ENCODE assay signal across 50 mouse cellular contexts in genomic region chr13:98984465-98984864, GRCm38 (mm10). TPM values are rescaled to one million over a fixed set of nuclear protein-coding genes. Genes with fewer than 3 reads are reported as not detected.
"Had no signal": no experiment of that assay in that cellular context is flagged by ENCODE, and none has a peak within 500 bp of the region (broad histone marks: within the 10 kb centered on the region; RNA-seq: fewer than 3 reads in every experiment).

Gene 1700024P04Rik (minus strand): TSS chr13:98984565.

- H3K4me1 ChIP-seq: heart, embryonic 10.5 days; heart, embryonic 12.5 days; heart, embryonic 13.5 days; heart, embryonic 15.5 days; hindbrain, embryonic 10.5 days; hindbrain, embryonic 12.5 days; hindbrain, embryonic 13.5 days; hindbrain, embryonic 15.5 days; intestine, embryonic 15.5 days; kidney, embryonic 15.5 days had no signal

- H3K27ac ChIP-seq: heart, embryonic 10.5 days; heart, embryonic 13.5 days; heart, embryonic 15.5 days; hindbrain, embryonic 10.5 days; hindbrain, embryonic 12.5 days; hindbrain, embryonic 13.5 days; hindbrain, embryonic 14.5 days; hindbrain, embryonic 15.5 days; hindbrain, postnatal 0 days; intestine, embryonic 15.5 days; kidney, embryonic 15.5 days; kidney, postnatal 0 days; layer of hippocampus, adult 2 months had no signal

- H3K27me3 ChIP-seq: heart, embryonic 12.5 days; heart, embryonic 13.5 days; heart, embryonic 15.5 days; hindbrain, embryonic 12.5 days; hindbrain, embryonic 13.5 days; hindbrain, embryonic 15.5 days; intestine, embryonic 15.5 days; kidney, embryonic 15.5 days had no signal

- DNase-seq: heart, postnatal 14 days; heart, postnatal 36 days; heart, postnatal 4 days; kidney, adult 11 months; kidney, adult 18-20 months; kidney, adult 2 months; kidney, adult 8-10 months; kidney, adult 9 months; kidney, postnatal 10 days; kidney, postnatal 14 days; kidney, postnatal 25 days; kidney, postnatal 36 days; kidney, postnatal 4 days; layer of hippocampus, adult 9-11 months; layer of hippocampus, postnatal 36 days had no signal

- H3K36me3 ChIP-seq: heart, embryonic 10.5 days; heart, embryonic 12.5 days; heart, embryonic 13.5 days; heart, embryonic 15.5 days; hindbrain, embryonic 10.5 days; hindbrain, embryonic 12.5 days; hindbrain, embryonic 13.5 days; hindbrain, embryonic 15.5 days; intestine, embryonic 15.5 days; kidney, embryonic 15.5 days had no signal

- H3K4me3 ChIP-seq: heart, embryonic 10.5 days; heart, embryonic 12.5 days; heart, embryonic 13.5 days; heart, embryonic 15.5 days; hindbrain, embryonic 10.5 days; hindbrain, embryonic 12.5 days; hindbrain, embryonic 13.5 days; hindbrain, embryonic 15.5 days; intestine, embryonic 15.5 days; kidney, embryonic 15.5 days; layer of hippocampus, adult 2 months had no signal

RNA-seq across cellular contexts. Expression of gene 1700024P04Rik, which starts in this region (rescaled TPM):
- total RNA-seq: heart, postnatal 14 days; heart, postnatal 25 days; heart, postnatal 36 days; heart, postnatal 4 days; hematopoietic stem cell, adult 5-6 weeks; hindbrain, postnatal 0 days; layer of hippocampus, adult 18-20 months; layer of hippocampus, adult 2 months; layer of hippocampus, adult 8-10 months; layer of hippocampus, postnatal 10 days; layer of hippocampus, postnatal 14 days; layer of hippocampus, postnatal 25 days; layer of hippocampus, postnatal 36 days; left cerebral cortex, adult 18-20 months had no signal
- polyA plus RNA-seq: heart, embryonic 10.5 days; heart, embryonic 11.5 days; heart, embryonic 12.5 days; heart, embryonic 13.5 days; heart, embryonic 14.5 days; heart, embryonic 15.5 days; heart, embryonic 16.5 days; heart, postnatal 0 days; hindbrain, embryonic 10.5 days; hindbrain, embryonic 11.5 days; hindbrain, embryonic 12.5 days; hindbrain, embryonic 13.5 days; hindbrain, embryonic 14.5 days; hindbrain, embryonic 15.5 days; hindbrain, embryonic 16.5 days; hindbrain, postnatal 0 days; inflammation-experienced regulatory T-cells, adult 6 months; intestine, embryonic 14.5 days; intestine, embryonic 15.5 days; intestine, embryonic 16.5 days; intestine, postnatal 0 days; kidney, adult 2 months; kidney, embryonic 14.5 days; kidney, embryonic 15.5 days; kidney, embryonic 16.5 days; kidney, postnatal 0 days; large intestine, adult 2 months had no signal
